Mouse (Mus musculus) brain, embryonic 14.5 days (tissue): Measurements from ENCODE around the gene Vcam1. TPM values are rescaled to one million over a fixed set of nuclear protein-coding genes. Genes with fewer than 3 reads are reported as not detected.
A peak's percentile ranks its signal among the peaks of the same experiment; 100 is the strongest.

Experiments
- DNase-seq: peaks from one replicate; pipeline ENCODE4 v3.0.0-alpha.2; 2011; ENCODE audit warnings: low read depth
- CTCF ChIP-seq: fragments of 200-500 bp; IDR thresholded peaks from 2 replicates; pipeline ENCODE4 v1.5.1; 2012; ENCODE audit warnings: inconsistent platforms, mild to moderate bottlenecking, moderate library complexity, borderline replicate concordance; ENCODE audit not compliant: insufficient read depth, insufficient read length; ENCODE audit errors: extremely low read depth
- POLR2A ChIP-seq: fragments of 200-500 bp; IDR thresholded peaks from 2 replicates; pipeline ENCODE4 v1.6.1; 2012; ENCODE audit warnings: mild to moderate bottlenecking, inconsistent platforms, borderline replicate concordance; ENCODE audit not compliant: poor library complexity, insufficient read depth, insufficient read length, severe bottlenecking; ENCODE audit errors: extremely low read depth
- polyA plus RNA-seq: library from polyadenylated mRNA; depleted of rRNA; stranded (reverse); fragments of >200 nt; gene quantifications from 2 replicates; pipeline ENCODE4 v1.2.3, GENCODE M21; 2012; rRNA removed

The Vcam1 gene
- 18.5 and 22.8 TPM in 2 replicates for polyA plus RNA-seq

DNA sequence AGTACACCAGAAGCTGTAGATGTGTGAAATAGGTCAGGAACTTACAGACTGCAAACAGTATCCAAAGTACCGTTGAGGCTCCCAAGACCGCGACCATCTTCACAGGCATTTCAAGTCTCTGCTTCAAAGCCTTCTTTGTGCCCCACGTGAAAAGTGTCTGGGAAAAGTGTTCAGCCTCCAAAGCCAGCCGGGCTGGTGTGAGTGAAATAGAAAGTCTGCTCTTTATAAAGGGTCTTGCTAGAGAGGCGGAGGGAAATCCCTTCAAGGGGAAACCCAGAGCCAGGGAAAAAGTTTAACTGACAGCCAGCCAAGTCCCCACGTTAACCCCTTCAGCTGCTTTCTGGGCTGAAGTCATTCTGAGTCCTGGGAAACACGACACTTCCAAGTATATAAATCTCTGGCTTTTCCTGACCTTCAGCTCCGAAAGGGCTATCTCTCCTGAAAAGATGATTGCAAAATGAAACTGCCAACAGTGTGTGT is at the start of gene Vcam1:
Vcam1 (minus strand) TSS at position 430 of the 480 bp plus-strand sequence.
- peak; percentile 38; the same call in 1 of the 2 replicates for TF ChIP-seq POLR2A
- TF ChIP-seq CTCF = no peak
- DNase-seq = peak; percentile 94

DNA sequence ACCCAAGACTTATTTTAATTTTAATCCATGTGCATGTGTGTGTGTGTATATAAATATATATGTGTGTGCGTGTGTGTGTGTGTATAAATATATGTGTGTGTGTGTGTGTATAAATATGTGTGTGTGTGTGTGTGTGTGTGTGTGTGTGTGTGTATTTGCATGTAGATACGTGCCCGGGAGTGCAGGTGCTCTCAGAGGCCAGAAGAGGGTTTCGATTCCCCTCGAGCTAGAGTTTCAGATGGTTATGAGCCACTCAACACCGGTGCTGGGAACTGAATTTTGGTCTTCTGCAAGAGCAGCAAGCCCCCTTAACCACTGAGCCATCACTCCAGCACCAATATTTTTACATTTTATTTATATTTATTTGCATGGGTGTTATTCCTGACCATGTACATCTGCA is 45.6 kb upstream of the Vcam1 start:
- DNase-seq = no peak
- TF ChIP-seq POLR2A (no peak), CTCF (no peak)

DNA sequence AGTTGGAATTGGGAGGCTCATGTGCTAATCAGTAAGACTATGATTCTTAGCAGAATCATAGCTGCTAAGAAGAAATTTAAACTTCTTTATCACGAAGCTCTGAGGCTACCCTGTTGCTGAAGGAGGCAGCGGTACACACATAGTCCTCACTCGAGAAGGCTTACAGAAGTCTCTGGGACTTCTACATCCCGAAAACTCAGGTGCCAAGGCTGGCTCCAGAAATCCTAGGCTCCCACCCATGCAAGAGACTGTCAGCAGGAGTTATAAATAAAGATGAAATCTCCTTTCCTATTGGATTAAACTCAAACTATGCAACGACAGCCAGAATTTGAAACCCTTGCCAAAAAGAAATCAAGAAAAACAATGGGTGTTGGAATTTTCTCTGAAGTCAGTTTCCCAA is 42.0 kb upstream of the Vcam1 start:
- TF ChIP-seq CTCF = no peak
- no peak for DNase-seq

DNA sequence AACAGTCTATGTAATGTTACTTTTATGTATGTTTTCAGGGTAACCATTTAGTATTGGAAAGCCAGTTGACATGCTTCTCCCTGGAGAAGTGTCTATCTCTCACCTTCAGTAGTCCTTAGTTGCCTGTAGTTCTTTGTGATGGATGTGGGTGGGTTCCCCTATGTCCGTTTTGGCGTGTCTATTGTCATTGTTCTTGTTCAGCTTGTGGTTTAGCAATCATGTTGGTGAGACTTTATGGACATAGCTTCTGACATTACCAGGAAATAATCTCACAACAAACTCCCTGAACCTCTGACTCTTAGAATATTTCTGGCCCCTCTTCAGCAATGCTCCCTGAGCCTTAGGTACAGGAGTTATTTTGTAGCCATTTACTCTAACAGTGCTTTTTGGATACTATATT is 38.6 kb upstream of the Vcam1 start:
- TF ChIP-seq POLR2A (no peak), CTCF (no peak)
- DNase-seq = no peak

DNA sequence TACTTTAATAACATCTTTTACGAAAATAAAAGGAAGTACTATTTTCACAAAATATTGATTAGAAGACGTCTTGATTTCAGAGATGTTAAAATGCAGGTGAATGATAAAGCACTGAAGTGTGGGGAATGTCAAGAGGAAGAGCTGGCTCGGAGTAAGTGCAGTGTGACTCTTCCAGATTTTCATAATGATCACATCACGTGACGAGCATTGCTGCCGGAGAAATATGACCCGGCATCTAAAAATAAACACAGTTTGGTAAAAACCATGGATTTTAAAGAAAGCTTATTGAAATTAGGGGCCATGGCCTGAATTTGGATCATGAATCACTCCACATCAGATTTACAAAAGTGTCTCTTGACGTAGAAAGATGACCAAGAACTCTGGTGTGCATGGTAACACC is 36.8 kb upstream of the Vcam1 start:
- no peak for DNase-seq
- no peak for TF ChIP-seq CTCF
- TF ChIP-seq POLR2A = no peak

DNA sequence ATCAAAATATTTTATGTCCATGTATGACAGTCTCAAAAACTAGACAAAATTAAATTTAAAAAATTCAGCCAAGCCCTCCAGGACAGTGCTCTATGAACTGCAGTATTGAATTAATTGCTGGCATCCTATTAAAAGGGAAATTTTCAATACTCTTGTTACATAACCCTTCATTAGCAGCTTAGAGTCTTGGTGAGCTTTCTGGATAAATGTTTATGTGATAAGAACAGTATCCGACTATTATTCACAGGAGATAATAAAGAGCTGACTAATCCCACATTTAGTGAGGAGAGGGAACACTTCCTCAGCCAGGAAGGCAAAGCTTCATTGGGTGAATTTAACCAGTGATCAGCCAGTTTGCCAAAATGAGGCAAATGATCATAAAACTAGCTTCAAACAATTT is 35.5 kb upstream of the Vcam1 start:
- TF ChIP-seq POLR2A (no peak), CTCF (no peak)
- no peak for DNase-seq

DNA sequence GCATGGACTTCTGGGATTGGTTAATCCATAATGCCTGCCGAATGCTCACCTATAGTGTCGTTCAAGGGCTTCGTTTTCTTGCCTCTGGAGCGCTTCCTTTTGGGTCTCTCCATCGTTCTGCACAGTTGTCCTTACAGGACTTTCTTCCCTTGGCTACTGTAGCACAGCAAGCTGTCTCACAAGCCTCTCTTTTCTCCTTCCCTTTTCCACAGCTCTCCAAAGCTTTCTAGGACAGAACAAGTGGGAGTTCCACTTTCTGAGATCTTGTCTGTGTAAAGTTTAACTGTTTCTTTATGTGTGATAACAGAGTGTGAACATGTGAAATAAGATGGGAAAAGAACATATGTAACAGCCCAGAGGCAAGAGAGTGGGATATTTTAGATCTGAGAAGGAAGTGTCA is 34.0 kb upstream of the Vcam1 start:
- no peak for DNase-seq
- TF ChIP-seq POLR2A = no peak
- no peak for TF ChIP-seq CTCF

DNA sequence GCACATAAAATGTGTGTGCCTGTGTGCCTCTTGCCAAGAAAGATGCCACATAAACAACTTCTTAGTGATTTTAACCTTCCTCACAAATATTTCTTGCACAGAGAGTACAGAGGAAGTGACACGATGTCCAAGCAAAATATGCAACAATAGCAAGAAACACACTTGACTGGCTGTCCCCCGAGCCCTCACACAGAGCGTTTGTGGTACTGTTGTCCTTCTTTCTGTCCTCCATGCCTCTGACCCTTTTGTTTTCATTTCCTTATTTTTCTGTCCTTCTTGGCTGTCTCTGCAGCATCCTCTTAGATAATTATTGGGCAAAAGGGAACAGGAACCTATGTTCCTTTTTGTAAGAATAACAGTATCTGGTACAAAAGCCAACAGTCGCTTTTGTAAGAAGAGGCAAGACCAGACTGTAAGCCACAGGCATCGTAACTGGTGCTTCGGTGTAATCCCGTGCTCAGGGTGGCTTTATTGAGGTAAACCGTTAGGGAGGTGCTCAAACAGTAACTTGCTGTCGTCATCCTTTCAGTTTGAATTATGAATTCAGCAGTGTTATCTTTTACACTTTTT is 32.7 kb upstream of the Vcam1 start:
- no peak for DNase-seq
- TF ChIP-seq POLR2A = no peak
- TF ChIP-seq CTCF = no peak

DNA sequence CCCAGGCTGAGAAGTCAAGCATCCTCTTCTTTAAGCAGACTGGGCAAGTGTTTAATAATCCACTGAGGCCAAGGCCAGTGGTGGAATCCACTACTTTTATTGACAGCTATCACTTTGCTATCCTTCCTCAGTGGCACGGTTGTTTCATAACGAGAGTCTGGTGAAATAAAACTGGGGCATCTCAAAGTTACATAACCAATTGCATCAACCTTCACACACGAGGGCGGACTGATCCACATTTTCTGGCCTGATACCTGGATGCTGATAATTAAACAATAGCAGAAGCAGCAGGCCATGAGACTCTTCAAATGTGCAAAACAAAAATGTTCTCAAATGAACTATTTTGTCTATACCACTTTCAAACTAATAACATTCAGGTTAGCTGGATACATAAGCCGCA is 29.9 kb upstream of the Vcam1 start:
- TF ChIP-seq CTCF (no peak), POLR2A (no peak)
- no peak for DNase-seq

DNA sequence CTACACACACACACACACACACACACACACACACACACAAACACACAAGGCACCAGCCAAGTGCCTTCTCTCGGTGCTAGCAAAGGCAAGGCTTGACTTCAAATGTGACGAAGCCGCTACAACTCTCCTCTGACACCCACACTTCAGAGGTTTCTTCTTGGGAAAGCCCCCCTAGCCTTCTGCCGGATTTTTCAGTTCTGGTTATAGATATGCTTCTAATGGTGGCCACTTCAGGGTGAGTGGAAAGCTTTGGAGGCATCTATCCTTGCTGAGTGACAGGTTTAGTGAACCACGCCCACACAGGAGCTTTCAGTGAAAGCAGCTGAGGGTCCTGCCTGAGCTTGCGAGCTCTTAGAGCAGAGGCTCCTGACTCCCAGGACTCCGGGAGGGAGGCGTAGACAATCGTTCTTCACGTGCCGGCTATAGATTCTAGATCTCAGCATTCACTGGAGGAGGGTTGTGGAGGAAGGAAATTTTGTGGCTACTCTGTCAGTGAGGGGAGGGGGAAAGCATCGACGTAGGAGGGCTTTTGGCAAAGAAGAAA is 28.0 kb upstream of the Vcam1 start:
- TF ChIP-seq POLR2A (no peak), CTCF (no peak)
- no peak for DNase-seq

DNA sequence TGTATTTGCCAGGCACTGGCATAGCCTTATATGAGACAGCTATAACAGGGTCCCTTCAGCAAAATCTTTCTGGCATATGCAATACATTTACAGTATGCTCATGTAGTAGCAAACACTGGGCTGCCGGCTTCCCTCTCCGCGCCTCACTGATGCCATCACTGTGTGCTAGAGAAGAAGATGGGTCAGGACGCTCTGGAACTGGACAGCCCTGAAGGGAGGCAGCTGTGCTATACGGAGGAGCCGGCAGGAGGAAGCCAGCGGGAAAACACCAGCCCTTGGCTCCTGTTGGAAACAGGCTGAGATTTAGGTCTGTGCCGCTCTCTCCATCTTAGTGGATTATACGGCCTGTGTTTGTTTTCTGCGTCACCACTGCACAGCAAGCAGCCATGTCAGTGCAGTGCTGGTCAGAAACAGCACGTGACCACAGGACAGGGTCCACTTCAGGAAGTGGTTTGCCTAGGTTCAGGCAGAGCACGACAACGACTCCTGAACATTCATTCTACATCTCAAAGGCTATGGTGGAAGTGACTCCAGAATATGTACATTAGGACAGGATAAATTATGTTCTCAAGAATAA is 20.7 kb upstream of the Vcam1 start:
- TF ChIP-seq CTCF (no peak), POLR2A (no peak)

DNA sequence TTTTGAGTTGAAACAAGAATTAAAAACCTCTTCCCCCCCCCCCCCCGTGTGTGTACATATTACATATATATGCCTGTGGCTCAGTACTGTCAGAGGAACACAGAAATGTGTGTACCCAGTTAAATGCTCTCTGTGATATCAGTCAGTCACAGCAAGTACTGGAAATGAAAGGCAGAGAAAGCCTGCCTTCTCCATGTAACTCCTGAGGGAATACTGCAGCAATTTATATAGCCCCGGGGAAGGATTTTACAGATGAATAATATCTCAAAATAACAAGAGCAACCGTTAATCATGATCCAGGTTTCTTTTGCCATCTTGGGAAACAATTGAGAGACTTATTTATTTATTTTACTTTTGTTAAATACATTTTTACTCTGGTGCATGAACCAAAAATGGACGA is 19.6 kb upstream of the Vcam1 start:
- peak; percentile 34 for DNase-seq
- no peak for TF ChIP-seq POLR2A
- no peak for TF ChIP-seq CTCF

More for the DNA sequence above, 20.7 kb upstream of the Vcam1 start:
- DNase-seq = no peak

DNA sequence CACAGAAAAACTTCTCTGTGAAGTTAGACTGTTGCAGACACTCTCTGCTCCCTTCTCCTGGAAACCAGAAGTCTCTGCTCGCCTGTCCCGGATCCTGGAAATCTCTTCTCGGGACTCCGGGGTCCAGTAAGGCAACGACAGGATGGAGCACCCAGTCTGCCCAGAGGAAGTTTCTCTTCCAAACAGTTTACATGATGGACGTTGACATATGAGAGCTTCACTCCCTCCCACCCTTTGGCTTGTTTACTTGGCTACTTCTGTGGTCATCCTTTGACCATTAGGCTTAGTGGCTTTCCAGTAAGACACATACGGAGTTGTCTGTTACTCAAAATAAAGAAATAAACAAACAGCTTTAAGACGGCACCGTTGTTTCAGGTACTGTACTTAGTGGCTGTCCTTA is 19.2 kb upstream of the Vcam1 start:
- DNase-seq = no peak
- TF ChIP-seq POLR2A (no peak), CTCF (no peak)

DNA sequence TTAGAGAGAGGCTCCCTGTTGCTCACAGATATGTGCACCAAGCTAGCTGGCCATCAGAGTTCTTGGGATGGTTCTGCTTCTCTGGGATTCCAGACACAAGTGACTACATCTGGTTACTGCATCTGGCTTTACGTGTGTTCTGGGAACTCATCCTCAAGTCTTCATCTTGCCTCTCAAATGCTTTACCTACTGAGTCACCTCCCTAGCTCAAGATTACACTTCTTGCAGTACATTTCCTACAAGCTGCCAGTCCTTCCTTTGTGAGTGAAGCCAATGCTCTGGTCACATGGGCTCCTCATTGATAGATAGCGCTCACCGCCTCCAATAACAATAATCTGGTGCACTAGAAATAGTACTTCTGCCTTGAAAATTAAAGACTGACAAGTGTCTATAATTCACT is 11.7 kb upstream of the Vcam1 start:
- DNase-seq = no peak
- TF ChIP-seq POLR2A (no peak), CTCF (no peak)
